Mouse (Mus musculus) neural tube, postnatal 0 days (tissue): ENCODE data around the gene Sbk2. TPM values are rescaled to one million over a fixed set of nuclear protein-coding genes. Genes with fewer than 3 reads are reported as not detected.

ENCODE experiments used
- polyA plus RNA-seq: library from polyadenylated mRNA; unstranded; fragments of >200 nt; fragmentation: Nextera tagmentation; extraction: Ambion mirVana; gene quantifications from 2 replicates; pipeline ENCODE4 v1.2.1, GENCODE M21; 2015

Gene Sbk2
- not detected in 2 replicates for polyA plus RNA-seq

GRCm38 (mm10) chr7:4964272-4964671, at the start of gene Sbk2:
Gene Sbk2 (minus strand): TSS chr7:4964406.

GRCm38 (mm10) chr7:4996003-4996895, 32.0 kb upstream of the Sbk2 start, which contains the start of gene Zfp579:
Gene Zfp579 (minus strand): TSS chr7:4996158.

GRCm38 (mm10) chr7:4971068-4971467, 6.9 kb upstream of the Sbk2 start, which contains the start of gene Sbk3:
Gene Sbk3 (minus strand): TSS chr7:4971168.

GRCm38 (mm10) chr7:4925441-4926381, 38.5 kb downstream of the Sbk2 start, which contains the start of gene Ssc5d:
Gene Ssc5d (plus strand): TSS chr7:4925785.

GRCm38 (mm10) chr7:4921824-4922482, 42.3 kb downstream of the Sbk2 start, which contains the start of gene Nat14:
Gene Nat14 (plus strand): TSS chr7:4922028.

GRCm38 (mm10) chr7:4915007-4915665, 49.1 kb downstream of the Sbk2 start, which contains the start of gene Zfp628:
Gene Zfp628 (plus strand): TSS chr7:4915217.

GRCm38 (mm10) chr7:4906466-4906950, 57.7 kb downstream of the Sbk2 start, which contains the start of gene Gm36210:
Gene Gm36210 (minus strand): TSS chr7:4906516.

Other genes with a start within 250 kb of the Sbk2 start
- gene Tmem150b, start 239.2 kb downstream of the Sbk2 start, polyA plus RNA-seq: 0.13 TPM in 1 of 2 replicates, not detected in the other
- 27.9 and 32.2 TPM in 2 replicates for gene Kmt5c, start 224.3 kb downstream of the Sbk2 start, polyA plus RNA-seq
- 64.8 and 72.7 TPM in 2 replicates for gene Cox6b2, start 211.3 kb downstream of the Sbk2 start, polyA plus RNA-seq
- gene Fam71e2, start 193.1 kb downstream of the Sbk2 start, polyA plus RNA-seq: not detected in 2 replicates
- 1.3 and 1.4 TPM in 2 replicates for gene Il11, start 181.5 kb downstream of the Sbk2 start, polyA plus RNA-seq
- not detected in 2 replicates for gene Tmem190, start 181.5 kb downstream of the Sbk2 start, polyA plus RNA-seq
- gene Tmem238, start 174.8 kb downstream of the Sbk2 start, polyA plus RNA-seq: 15.1 and 19.9 TPM in 2 replicates
- 306 and 332 TPM in 2 replicates for gene Rpl28, start 171.5 kb downstream of the Sbk2 start, polyA plus RNA-seq
- gene Ube2s, start 151.8 kb downstream of the Sbk2 start, polyA plus RNA-seq: 236 and 237 TPM in 2 replicates
- gene Shisa7, start 119.7 kb downstream of the Sbk2 start, polyA plus RNA-seq: 8.2 and 11.1 TPM in 2 replicates
- gene Isoc2b, start 94.1 kb downstream of the Sbk2 start, polyA plus RNA-seq: 3.1 and 4.0 TPM in 2 replicates
- 0.85 and 0.86 TPM in 2 replicates for gene Isoc2a, start 87.3 kb downstream of the Sbk2 start, polyA plus RNA-seq
- gene Gm36210, start 57.9 kb downstream of the Sbk2 start, polyA plus RNA-seq: 0.42 TPM in 1 of 2 replicates, not detected in the other
- 3.0 and 4.2 TPM in 2 replicates for gene Zfp628, start 49.2 kb downstream of the Sbk2 start, polyA plus RNA-seq
- 35.0 and 39.1 TPM in 2 replicates for gene Nat14, start 42.4 kb downstream of the Sbk2 start, polyA plus RNA-seq
- gene Ssc5d, start 38.6 kb downstream of the Sbk2 start, polyA plus RNA-seq: 0.88 and 1.3 TPM in 2 replicates
- gene Sbk3, start 6.8 kb upstream of the Sbk2 start, polyA plus RNA-seq: 0.12 and 0.25 TPM in 2 replicates
- 37.5 and 40.0 TPM in 2 replicates for gene Zfp579, start 31.8 kb upstream of the Sbk2 start, polyA plus RNA-seq
- gene Zfp524, start 50.0 kb upstream of the Sbk2 start, polyA plus RNA-seq: 5.8 and 6.8 TPM in 2 replicates
- gene Fiz1, start 50.3 kb upstream of the Sbk2 start, polyA plus RNA-seq: 22.9 and 26.6 TPM in 2 replicates
- gene Gm44973, start 51.1 kb upstream of the Sbk2 start, polyA plus RNA-seq: 1.3 and 2.1 TPM in 2 replicates
- gene Zfp865, start 56.0 kb upstream of the Sbk2 start, polyA plus RNA-seq: 5.1 and 5.6 TPM in 2 replicates
- 72.3 and 78.9 TPM in 2 replicates for gene Ccdc106, start 56.1 kb upstream of the Sbk2 start, polyA plus RNA-seq
- gene 4632433K11Rik, start 69.7 kb upstream of the Sbk2 start, polyA plus RNA-seq: not detected in 2 replicates
- gene Zfp784, start 74.0 kb upstream of the Sbk2 start, polyA plus RNA-seq: 6.1 and 7.8 TPM in 2 replicates
- gene Zfp580, start 87.1 kb upstream of the Sbk2 start, polyA plus RNA-seq: 128 and 133 TPM in 2 replicates
- 72.7 and 76.9 TPM in 2 replicates for gene U2af2, start 97.7 kb upstream of the Sbk2 start, polyA plus RNA-seq
- gene Epn1, start 115.8 kb upstream of the Sbk2 start, polyA plus RNA-seq: 93.4 and 120 TPM in 2 replicates
- not detected in 2 replicates for gene Rfpl4, start 152.5 kb upstream of the Sbk2 start, polyA plus RNA-seq
- 0.81 and 0.85 TPM in 2 replicates for gene Rasl2-9, start 161.5 kb upstream of the Sbk2 start, polyA plus RNA-seq
- not detected in 2 replicates for gene Vmn1r55, start 185.3 kb upstream of the Sbk2 start, polyA plus RNA-seq
- not detected in 2 replicates for gene Vmn1r56, start 232.3 kb upstream of the Sbk2 start, polyA plus RNA-seq